Mouse (Mus musculus) monocyte, adult 2 months (primary cell): ENCODE data around the gene Gm12830.

ENCODE experiments used
- DNase-seq, 2 experiments: peaks; one replicate each; pipeline ENCODE4 v3.0.0; 2022; ENCODE audit warnings: low spot score in 2 of 2, low read depth in 1 of 2

Gm12830 gene

DNA sequence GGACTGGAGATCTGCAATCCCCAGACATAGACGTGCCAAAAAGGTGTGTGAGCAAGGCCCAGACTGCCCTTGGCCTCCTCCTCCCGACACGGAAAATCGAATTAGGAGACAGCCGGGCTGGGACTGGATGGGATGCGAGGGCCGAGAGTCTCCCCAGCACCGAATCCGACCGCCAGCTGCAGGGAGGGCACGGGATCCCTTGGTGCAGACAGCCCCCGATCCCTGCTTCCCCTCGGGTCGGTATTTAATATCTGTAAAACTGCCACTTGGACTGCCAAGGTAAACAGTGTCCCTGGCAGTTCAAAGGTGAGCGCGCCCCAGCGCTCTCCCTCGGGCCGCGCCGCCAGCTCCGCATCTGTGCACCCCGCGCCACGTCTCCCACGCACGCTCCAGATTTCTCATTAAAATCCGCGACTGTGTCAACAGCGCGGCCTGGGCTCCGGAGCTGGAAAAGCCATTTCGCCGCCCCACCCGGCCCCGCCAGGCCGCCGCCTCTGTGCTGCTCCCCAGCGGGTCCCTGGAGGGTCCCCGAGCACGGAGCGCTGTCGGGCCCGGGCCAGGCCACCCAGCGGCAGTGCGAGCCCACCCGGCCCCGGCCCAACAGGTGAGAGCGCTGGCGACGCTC, 21.7 kb downstream of the Gm12830 start:
- DNase-seq = no peak

DNA sequence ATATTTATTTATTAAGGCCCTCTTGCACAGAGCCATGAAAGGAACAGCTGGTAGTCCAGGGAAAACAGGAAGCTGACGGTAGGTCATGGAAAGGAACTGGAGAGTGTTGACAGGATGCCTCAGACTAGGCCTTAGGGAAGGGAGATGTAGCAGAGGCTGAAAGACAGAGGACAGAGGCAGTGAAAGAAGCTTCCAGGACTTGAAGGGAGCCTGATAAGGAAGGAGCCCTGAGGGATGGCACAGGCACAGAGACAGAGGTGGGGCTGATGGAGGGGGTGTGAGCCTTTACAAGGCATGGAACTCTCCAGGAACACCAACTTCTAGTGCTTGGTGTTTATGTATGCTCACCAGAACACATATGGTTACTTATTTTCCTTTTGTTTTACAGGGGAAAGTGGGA, 23.1 kb downstream of the Gm12830 start:
- no peak for DNase-seq

DNA sequence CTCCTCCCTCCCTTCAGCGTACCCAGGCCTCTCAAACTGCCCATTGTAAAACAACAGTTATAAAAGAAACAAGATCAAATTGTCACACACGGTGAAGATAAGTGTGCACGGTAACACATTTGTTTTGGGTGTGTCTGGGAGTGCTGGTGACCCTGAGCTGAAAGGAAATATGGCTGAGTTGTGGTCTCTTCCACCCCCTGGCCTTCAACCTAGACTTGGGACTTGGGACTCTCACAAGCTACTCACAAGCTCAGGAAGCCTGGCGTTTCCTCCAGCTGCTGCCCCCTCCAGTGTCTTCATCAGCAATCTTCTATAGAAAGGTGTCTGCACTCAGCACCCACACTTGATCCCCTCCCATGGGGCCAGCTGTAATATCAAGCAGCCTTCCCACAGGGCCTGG, 24.1 kb downstream of the Gm12830 start:
- DNase-seq = no peak

DNA sequence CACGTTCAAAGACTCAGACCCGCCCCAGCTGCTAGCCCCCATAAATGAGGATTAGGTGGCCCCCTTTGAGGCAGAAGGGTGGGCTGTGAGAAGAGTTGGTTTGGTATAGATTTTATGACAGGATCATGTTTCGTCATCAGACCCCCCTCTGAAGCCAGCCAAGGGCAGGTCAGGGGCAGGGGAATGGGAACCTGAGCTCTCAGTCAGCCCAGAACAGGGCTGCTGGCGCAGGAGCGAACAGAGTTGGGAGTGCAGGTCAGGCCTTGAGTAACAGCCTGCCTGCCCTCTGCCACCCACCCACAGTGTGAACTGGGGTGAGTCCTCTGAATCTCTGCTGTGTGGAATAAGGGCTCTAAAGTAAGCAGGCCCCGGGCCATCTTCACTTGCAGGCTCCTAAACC, 25.2 kb downstream of the Gm12830 start:
- no peak for DNase-seq

DNA sequence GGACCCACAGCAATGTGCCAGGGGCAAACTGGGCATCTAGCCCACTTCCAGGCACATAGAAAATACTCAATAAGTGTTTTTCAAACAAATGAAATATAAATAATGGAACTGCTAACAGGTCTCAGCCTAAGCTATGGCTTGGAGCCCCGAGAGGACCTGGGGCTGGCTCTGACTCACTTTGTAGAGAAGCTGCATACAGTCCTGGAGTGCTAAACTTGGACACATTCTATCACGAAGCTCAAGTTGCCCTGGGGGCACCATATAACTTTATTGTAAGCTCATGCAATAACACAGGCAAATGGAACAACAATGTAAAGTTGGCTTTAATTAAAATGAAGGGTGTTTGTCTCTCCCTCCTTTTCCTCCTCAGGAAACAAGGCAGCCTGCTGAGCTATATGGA, 32.4 kb downstream of the Gm12830 start:
- DNase-seq = no peak

DNA sequence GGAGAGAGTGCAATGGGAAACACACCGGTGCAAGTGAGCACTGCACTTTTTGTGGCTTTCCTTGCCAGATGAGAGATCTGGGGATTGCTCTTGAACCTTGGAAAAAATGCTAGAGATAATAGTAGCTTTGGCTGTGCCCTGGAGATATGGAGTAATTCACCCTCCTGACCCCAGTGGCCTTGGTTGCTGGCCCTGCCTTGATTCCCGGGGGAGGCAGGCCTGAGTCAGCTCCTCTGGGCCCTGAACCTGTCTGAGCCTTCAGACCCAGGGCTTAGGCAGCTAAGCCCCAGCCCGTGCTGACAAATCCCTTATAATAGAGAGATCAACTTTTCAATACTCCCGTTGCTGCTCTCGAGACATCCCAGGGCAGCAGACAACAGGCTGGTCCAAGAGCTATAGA, 36.9 kb downstream of the Gm12830 start:
- no peak for DNase-seq

DNA sequence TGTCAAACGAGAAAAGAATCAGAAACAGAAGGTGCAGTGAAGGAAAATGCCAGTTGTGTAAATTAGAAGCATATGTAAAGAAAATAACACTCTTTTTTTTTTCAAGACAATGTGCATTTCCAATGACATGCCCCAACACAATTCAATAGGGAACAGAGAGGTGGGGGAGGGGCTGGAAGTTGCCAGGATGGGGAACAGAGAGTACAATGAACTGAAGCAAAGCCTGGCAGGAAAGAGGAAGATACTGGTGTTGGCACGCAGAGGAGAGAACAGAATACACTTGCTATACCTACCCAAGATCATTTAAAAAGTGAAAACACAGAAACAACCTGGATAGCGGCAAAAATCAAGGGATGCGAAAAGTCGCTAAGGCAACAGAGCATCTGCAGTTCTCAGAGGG, 41.6 kb downstream of the Gm12830 start:
- DNase-seq = no peak

DNA sequence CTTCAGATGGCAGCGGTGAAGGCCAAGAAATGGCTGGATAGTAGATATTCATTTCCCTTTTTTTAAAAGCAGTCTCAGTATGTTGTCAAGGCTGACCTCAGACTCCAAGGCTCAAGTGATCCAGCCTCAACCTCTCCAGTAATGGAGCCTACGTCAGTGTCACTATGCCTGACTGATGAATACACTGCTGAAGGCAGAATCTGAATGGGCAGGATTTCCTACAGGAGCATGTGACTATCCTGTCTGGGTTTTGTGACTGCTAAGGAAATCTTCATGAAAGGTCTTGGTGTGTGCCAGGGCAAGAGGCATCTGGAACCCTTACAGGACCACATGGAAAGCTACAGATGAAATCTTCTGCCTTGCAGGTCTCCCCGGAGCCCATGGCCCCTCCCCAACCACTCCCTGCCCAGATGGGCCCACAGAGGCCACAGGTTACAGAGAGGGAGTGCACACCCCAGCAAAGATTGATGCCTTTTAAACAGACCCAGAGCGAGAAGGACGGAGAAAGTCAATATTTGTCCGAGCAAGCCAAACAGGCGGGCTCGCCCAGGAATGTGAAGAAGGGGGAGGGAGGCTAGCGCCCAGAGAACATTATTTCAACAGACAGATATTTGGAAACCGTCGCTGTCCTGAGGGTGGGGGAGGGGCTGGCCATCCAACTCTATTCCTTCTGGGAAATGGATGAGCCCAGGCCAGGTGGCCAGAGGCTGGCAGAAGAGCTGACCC, 48.4 kb downstream of the Gm12830 start:
- DNase-seq = no peak

DNA sequence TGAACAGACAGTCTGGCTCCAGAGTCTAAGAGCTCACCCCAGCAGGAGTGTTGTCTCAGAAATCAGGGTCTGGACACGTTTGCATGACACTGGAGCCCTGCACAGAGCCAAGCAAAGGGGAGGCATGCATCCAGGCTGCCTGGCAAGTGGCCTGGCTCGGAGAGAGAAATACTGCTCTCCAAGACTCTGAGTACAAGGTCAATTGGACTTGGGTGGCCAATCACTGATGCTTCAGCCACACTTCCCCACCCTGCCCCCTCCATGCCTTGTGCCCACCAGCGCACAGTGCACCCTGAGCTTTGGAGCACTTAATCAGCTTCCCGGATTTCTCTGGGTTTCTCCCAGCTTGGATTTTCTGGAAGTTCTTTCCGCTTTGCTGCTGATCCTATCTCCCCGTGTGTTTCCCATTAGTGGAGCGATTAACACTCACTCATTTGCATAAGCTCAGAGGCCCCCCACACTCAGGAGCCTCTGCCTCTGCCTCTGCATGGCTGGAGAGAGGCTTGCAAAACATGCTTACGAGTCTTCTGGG, 55.0 kb downstream of the Gm12830 start:
- no peak for DNase-seq

DNA sequence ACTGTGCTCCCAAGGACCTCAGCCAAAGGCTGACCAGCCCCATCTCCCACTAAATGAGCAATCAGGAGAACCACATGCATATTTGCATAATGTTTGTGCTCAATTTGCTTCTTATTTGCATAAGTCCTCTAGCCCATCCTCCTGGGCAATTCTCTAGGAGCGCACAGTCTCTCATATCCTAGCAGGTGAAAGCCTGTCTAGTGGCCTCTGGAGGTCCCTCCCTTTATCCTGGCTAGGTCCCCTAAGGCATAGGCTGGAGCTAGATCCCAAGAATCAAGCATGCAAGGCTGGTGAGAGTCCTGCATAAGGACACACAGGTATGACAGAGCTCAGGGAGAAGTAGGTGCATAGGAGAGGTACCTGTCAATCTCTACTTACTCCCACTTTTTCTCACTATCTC, 60.7 kb downstream of the Gm12830 start:
- DNase-seq = no peak

DNA sequence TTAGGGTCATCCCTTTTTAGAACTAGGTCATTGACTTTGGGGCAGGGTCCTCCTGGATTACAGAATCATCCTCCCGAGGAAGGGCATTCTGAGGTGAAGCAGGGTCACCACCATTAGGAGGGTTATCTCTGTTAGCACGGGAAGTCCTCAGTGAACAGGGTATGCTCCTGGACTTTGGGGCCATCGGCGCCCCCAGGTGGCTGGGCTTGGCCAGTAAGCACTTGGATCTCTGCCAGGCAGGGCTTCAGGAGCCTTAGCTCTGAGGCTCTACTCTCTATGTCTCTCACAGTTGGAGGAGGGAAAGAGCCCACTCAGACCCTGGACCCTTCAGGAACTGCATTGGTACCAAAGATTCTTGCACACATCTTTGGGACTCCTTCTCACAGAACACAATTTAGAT, 76.3 kb downstream of the Gm12830 start:
- DNase-seq = no peak

DNA sequence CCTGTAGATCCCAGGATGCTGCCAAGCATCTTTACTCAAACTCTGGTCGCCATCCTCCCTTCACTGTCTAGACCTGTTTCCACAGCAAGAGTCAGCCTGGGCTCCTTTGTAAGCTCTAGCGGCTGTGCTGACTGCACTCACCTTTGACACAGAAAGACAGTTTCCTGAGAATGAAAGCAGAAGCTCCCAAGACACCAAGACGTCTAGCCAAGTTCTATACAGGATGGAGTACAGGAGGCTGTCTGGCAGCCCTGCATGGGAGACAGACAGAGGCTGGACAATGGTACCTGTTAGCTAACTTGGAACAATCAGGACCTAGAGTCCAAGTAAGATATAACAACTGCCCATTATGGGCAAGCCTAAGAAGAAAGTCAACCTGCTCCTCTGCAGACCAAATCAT, 78.4 kb downstream of the Gm12830 start:
- DNase-seq = no peak

DNA sequence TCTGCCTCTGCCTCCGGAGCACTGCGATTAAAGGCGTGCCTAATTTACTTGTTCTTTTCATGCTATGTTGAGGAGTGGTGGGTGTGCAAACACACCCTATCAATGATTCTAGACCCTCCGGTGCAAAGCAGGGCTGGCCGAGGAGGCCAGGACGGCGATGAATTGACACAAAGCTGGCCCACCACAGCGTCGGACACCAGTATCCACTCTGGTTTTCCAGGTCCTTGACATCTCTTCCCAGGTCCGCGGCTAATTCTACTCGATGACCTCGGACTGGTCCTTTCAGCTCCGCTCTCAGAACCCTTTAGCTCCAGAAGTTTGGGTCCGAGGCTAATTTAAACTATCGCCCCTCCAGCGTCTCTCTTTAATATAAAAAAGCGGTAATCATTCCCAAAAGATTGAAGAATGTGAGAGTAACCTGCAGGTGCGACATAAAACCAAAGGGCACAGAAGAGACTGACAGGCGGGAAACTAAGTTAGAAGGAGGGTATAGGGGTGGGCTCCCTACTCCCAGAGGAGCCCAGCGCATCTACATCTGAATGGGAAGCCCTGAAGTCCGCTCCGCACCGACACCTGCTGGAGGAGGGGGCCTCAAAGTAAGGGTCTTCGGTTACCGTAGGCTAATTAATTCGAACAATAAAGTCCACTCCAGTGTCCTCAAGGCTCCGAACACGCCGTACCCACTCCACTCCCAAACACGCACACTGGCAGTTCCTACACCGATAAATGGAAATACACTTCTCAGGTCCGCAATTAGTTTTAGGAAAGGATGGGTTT, 79.5 kb downstream of the Gm12830 start:
- no peak for DNase-seq

DNA sequence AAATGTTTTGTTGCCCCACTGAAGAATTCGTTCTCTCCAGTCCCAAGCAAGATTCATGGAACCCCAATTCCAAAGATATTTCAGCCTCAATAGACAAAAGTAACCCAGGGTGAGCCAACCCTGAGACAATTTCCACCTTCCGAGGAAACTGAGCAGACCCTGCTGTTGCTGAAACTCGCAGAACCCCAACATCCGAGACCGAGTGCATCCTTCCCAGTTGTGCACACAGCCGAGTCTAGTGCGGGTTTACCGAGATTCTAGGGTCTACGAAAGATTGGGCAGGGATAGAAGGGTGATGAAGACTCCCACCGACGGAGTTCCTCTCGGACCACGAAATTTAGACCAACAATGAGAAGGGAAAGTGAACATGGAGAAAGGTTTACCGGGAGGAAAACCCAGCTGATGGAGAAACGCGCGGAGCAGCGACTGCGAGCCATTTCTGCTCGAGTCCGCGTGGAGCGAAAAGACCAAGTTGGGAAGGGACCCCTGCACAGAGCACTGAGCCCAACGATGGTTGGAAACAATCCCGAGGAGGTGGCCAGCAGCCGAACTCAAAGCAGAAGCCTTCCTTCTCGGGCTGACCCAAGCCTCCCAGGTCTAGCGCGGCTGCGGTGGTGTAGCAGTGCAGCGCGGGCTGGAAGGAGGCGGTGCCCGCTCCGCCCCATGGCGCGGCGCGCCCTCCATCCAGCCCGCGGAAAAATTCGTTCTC, 80.3 kb downstream of the Gm12830 start:
- DNase-seq = no peak

DNA sequence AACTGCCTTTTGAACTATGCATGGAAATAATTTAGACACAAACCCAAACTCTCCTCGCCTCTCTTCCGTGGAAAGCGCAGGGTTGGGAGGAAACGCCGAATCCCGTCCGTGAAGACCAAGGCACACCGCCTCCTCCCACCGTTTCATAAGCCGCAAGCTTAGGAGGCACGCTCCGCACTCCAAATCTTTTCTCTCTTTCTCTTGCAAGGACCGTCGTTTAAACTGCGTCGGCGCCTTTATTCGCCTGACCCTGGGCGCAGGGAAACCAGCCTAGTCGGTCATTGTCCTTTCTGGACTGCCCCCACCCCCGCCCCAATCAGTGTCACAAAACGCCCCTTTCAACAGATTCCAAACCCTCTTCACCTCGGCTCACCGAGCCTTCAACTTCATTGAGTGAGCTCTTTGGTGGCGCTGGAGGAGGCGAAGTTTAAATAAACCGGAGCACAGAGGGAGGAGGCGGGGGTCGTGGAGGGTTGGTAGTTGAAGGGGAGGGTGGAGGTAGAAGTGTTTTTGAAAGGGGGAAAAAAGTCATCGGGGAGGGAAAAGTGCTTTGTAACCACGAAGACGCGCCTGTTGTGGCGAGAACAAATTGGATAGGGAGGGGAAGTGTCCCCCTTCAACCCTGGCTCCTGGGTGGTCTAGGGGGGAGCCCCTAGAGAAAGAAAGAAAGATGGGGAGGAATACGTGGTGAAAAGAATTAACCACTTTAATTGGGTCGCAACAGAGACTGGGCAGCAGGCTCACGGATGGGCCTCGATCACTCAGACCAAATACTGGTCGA, 81.3 kb downstream of the Gm12830 start:
- no peak for DNase-seq

DNA sequence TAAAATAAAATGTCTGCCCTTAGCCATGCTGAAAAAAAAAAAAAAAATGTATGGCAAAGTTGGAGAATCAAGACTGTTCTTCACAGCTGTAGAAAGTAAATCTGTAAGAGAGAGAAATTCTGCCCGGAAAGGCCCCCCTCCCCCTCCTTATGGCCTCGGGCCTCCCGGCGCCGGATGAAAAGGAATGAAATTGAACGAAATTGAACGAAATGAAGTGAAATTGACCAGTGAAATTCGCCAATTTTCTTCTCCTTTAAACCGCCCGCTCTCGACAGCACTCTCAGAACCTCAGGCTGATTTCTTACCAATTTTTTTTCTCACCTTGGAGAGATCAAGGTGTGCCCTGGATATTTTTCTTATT, 81.9 kb downstream of the Gm12830 start:
- DNase-seq = no peak

DNA sequence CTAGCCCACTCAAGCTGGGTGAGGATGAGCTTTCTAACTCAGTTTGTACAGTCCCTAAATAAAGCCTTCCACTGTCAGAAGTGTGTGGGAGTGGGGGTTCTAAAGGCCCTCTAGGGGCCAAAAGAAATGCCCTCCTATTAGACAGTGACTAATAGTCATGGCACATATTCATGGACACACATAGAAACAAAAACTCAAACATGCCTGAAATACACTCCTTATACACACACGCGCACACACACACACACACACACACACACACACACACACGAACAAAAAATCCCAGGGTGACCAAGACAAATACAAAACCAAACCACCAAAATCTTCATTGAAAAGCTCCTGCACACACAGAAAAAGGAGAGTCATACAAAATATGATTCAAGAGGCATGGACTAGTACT, 84.0 kb downstream of the Gm12830 start:
- DNase-seq = no peak
